12 mouse cellular contexts compared by ENCODE assay signal in genomic region chr9:77930860-77931184, GRCm38 (mm10). TPM values are rescaled to one million over a fixed set of nuclear protein-coding genes. Genes with fewer than 3 reads are reported as not detected.
DNase-seq lines count a peak whose midpoint lies in the region; ATAC-seq lines count a peak whose summit lies in the region.
"Had no signal": no experiment of that assay in that cellular context is flagged by ENCODE, and none has a peak within 500 bp of the region (broad histone marks: within the 10 kb centered on the region; RNA-seq: fewer than 3 reads in every experiment).

No protein-coding gene starts in this region.

- no peak overlapping the region for H3K4me2 ChIP-seq in heart, embryonic 15.5 days
- H3K4me2 ChIP-seq in embryonic facial prominence, embryonic 12.5 days (replicated peaks), result no peak overlapping the region
- H3K4me2 ChIP-seq in neural tube, embryonic 12.5 days (replicated peaks), result no peak overlapping the region
- H3K4me2 ChIP-seq: forebrain, embryonic 13.5 days; neural tube, embryonic 13.5 days had no signal

- H3K9ac ChIP-seq in heart, embryonic 15.5 days, result no peak overlapping the region
- no peak overlapping the region for H3K9ac ChIP-seq in embryonic facial prominence, embryonic 12.5 days
- H3K9ac ChIP-seq in neural tube, embryonic 12.5 days, result no peak overlapping the region
- H3K9ac ChIP-seq: forebrain, embryonic 13.5 days had no signal

- H3K27me3 ChIP-seq in heart, embryonic 15.5 days, result no peaks in the 10 kb centered on the region
- H3K27me3 ChIP-seq in embryonic facial prominence, embryonic 12.5 days, result no peaks in the 10 kb centered on the region
- H3K27me3 ChIP-seq in neural tube, embryonic 12.5 days (replicated peaks), result no peaks in the 10 kb centered on the region
- H3K27me3 ChIP-seq: forebrain, embryonic 13.5 days; neural tube, embryonic 13.5 days had no signal

- WGBS in heart, embryonic 15.5 days, result 11% methylated on average over 4 of the region's 4 CpGs
- 53% methylated on average over 4 of the region's 4 CpGs for WGBS in embryonic facial prominence, embryonic 12.5 days
- 60% methylated on average over 4 of the region's 4 CpGs for WGBS in neural tube, embryonic 12.5 days

- H3K27ac ChIP-seq in heart, embryonic 15.5 days, result no peak overlapping the region
- H3K27ac ChIP-seq in embryonic facial prominence, embryonic 12.5 days, result no peak overlapping the region
- H3K27ac ChIP-seq in neural tube, embryonic 12.5 days, result no peak overlapping the region

- 0 out of 2 replicates have a peak, but pooled peaks have one; percentile 28 for ATAC-seq in heart, embryonic 15.5 days (replicated peaks; ENCODE audit: insufficient number of reproducible peaks, insufficient read depth, low FRiP score, low read depth)
- 0 out of 2 replicates have a peak, but pooled peaks have one; percentile 24 for ATAC-seq in embryonic facial prominence, embryonic 12.5 days (ENCODE audit: insufficient number of reproducible peaks, insufficient read depth, low FRiP score, low TSS enrichment)
- ATAC-seq in neural tube, embryonic 12.5 days (ENCODE audit: low FRiP score, low read depth), result peak; percentile 34; the same call in 1 of the 2 replicates
- ATAC-seq: forebrain, embryonic 13.5 days had no signal

- H3K9me3 ChIP-seq in heart, embryonic 15.5 days (replicated peaks), result no peaks in the 10 kb centered on the region
- no peaks in the 10 kb centered on the region for H3K9me3 ChIP-seq in embryonic facial prominence, embryonic 12.5 days
- no peaks in the 10 kb centered on the region for H3K9me3 ChIP-seq in neural tube, embryonic 12.5 days
- H3K9me3 ChIP-seq: forebrain, embryonic 13.5 days; neural tube, embryonic 13.5 days had no signal

- peaks cover 56% of the 10 kb centered on the region for H3K4me1 ChIP-seq in heart, embryonic 15.5 days (replicated peaks)
- peaks cover 47% of the 10 kb centered on the region for H3K4me1 ChIP-seq in embryonic facial prominence, embryonic 12.5 days
- peaks cover 14% of the 10 kb centered on the region for H3K4me1 ChIP-seq in neural tube, embryonic 12.5 days

- H3K36me3 ChIP-seq in heart, embryonic 15.5 days, result no peaks in the 10 kb centered on the region
- H3K36me3 ChIP-seq in embryonic facial prominence, embryonic 12.5 days, result no peaks in the 10 kb centered on the region
- no peaks in the 10 kb centered on the region for H3K36me3 ChIP-seq in neural tube, embryonic 12.5 days
- H3K36me3 ChIP-seq: neural tube, embryonic 13.5 days had no signal

- no peak for DNase-seq in heart, adult 8-10 months (ENCODE audit: low spot score)
- peak; percentile 49 for DNase-seq in lung, postnatal 10 days
- DNase-seq in lung, postnatal 14 days, result no peak
- DNase-seq in thymus, postnatal 0 days (ENCODE audit: low spot score), result no peak
- no peak for DNase-seq in cerebellum, adult 9-10 months
- DNase-seq: kidney, adult 2 months; right cerebral cortex, postnatal 25 days had no signal

- no peak overlapping the region for H3K4me3 ChIP-seq in heart, embryonic 15.5 days
- no peak overlapping the region for H3K4me3 ChIP-seq in embryonic facial prominence, embryonic 12.5 days
- H3K4me3 ChIP-seq in neural tube, embryonic 12.5 days, result no peak overlapping the region
- H3K4me3 ChIP-seq: forebrain, embryonic 13.5 days; neural tube, embryonic 13.5 days had no signal

RNA-seq across cellular contexts. Expression of gene Elovl5, which starts 13.7 kb away (rescaled TPM):
- polyA plus RNA-seq in heart, embryonic 15.5 days (2015; fragmentation: Nextera tagmentation; extraction: Ambion mirVana), result 50.0 and 60.2 TPM in 2 replicates
- total RNA-seq in heart, adult 8-10 months (2022), result 10 to 100 TPM; 26.6 to 33.0 (median 29.9) TPM
- 74.7 and 76.7 TPM in 2 replicates for polyA plus RNA-seq in embryonic facial prominence, embryonic 12.5 days (2016; fragmentation: Nextera tagmentation; extraction: Ambion mirVana)
- polyA plus RNA-seq in neural tube, embryonic 12.5 days (2016; fragmentation: Nextera tagmentation; extraction: Ambion mirVana), result 66.4 and 67.9 TPM in 2 replicates
- polyA plus RNA-seq in thymus, postnatal 0 days (2015; fragmentation: Nextera tagmentation; extraction: Ambion mirVana), result 81.3 and 89.8 TPM in 2 replicates
